Mouse (Mus musculus) CH12F3 (cell line): ENCODE data around the gene Hoxb4.

ENCODE experiments used
- in situ Hi-C: fragments of 300-500 bp; cut with MboI; formaldehyde crosslinking; loops from 2 replicates; pipeline ENCODE4 v1.14.3; 2020; ENCODE audit warnings: low sequenced_read_pairs

The Hoxb4 gene

DNA sequence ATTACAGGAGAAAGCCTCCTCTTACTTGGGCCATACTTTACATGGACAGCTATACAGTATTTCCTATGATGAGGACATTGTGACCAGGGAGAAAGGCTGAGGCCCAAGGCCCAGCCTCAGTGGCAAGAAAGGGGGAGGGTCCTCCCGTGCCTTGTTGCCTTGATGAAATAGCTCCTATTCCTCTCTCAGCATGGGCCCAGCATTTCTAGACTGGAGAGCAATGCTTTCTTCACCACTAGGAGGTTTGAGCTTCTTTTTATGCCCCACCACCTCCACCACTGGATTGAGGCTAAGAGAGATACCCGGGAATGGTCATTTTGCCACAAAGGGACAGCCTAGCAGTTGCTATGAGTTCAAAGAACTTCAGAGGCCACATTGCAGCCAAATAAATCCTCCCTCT lies 21.1 kb upstream of the Hoxb4 start:
- in situ Hi-C loops, result loop anchor here (25.0 kb wide), 1 partner anchor 565 kb away; no protein-coding TSS in a partner anchor

- in situ Hi-C loops, result loop anchor here (25.0 kb wide), 1 partner anchor 565 kb away; no protein-coding TSS in a partner anchor
Measured at GRCm38 (mm10) chr11:96297428-96297827, 20.6 kb upstream of the Hoxb4 start.

DNA sequence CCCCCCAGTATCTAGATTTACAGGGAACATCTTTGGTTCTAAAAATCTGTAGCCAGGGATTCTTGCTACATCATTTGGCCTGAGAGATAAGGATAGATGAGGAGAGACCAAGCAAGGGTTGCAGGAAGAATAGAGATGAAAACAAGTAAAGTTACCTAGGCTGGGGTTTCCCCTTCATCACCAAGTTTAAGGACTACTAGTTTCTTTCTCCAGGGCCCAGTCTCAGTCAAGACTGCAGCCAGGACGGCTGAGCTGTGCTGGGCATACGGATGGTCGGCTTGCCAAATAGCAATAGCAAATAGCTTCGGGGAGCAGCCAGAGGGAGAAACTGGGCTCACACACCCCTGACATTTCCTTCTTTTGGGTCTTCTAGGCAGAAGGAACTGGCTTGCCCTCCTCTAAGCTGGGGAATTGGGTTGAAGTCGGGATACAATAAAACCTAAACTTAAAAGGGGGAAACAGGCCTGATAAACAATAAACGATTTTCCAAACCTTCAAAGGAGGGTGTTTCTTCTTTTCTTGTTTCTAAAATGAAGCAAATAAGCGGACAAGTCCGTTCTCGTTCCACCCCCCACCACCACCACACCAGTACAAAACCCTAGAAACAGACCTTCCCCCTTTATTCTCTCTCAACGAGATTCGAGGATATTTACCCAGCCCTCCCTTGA lies 20.0 kb upstream of the Hoxb4 start:
- in situ Hi-C loops, result loop anchor here (25.0 kb wide), 1 partner anchor 564 kb away; no protein-coding TSS in a partner anchor

DNA sequence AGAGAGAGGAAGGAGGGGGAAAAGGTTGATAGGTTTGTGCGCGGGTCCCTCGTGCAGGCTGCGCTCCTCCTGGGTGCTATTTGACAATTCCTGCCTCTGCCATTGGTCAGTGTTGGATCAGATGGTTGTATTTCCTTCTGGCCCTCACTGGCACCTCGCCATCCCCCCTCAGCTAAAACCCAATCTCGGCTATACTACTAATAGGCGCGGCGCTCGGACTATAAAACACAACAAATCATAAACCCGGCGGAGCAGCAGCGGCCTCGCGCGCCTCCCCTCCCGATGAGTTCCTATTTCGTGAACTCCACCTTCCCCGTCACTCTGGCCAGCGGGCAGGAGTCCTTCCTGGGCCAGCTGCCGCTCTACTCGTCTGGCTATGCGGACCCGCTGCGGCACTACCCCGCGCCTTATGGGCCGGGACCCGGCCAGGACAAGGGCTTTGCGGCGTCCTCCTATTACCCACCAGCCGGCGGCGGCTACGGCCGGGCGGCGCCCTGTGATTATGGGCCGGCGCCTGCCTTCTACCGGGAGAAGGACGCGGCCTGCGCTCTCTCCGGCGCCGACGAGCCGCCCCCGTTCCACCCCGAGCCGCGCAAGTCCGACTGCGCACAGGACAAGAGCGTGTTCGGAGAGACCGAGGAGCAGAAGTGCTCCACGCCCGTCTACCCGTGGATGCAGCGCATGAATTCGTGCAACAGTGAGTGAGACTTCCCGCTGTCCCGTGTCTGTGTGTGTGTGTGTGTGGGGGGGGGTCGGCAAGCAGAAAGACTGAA lies 19.0 kb upstream of the Hoxb4 start:
- in situ Hi-C loops, result loop anchor here (25.0 kb wide), 1 partner anchor 563 kb away; no protein-coding TSS in a partner anchor

DNA sequence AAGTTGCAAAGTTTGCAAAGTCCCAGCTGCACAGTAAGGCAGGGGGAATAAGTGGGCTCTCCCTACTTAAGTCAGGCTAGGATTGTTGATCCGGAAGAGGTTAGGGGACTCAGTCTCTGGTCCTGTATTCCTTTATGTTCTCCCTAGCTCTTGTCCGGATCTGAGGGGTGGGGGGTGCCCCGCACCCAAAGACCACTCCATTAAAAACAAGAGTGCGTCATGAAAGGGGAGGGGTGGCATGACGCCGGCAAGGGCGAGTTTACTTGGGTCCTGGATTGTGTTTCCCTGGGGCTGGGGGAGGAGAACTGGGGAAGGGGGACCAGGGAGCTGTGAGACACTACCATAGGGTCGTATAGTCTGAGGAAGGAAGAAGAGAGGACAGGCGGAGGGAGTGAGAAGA lies 18.3 kb upstream of the Hoxb4 start:
- in situ Hi-C loops, result loop anchor here (25.0 kb wide), 1 partner anchor 563 kb away; no protein-coding TSS in a partner anchor

GRCm38 (mm10) chr11:96300354-96301063 lies 17.6 kb upstream of the Hoxb4 start:
- in situ Hi-C loops, result no loop called here

GRCm38 (mm10) chr11:96301064-96301431 lies 17.0 kb upstream of the Hoxb4 start:
- in situ Hi-C loops, result no loop called here

GRCm38 (mm10) chr11:96301837-96302236 lies 16.2 kb upstream of the Hoxb4 start:
- in situ Hi-C loops, result no loop called here

DNA sequence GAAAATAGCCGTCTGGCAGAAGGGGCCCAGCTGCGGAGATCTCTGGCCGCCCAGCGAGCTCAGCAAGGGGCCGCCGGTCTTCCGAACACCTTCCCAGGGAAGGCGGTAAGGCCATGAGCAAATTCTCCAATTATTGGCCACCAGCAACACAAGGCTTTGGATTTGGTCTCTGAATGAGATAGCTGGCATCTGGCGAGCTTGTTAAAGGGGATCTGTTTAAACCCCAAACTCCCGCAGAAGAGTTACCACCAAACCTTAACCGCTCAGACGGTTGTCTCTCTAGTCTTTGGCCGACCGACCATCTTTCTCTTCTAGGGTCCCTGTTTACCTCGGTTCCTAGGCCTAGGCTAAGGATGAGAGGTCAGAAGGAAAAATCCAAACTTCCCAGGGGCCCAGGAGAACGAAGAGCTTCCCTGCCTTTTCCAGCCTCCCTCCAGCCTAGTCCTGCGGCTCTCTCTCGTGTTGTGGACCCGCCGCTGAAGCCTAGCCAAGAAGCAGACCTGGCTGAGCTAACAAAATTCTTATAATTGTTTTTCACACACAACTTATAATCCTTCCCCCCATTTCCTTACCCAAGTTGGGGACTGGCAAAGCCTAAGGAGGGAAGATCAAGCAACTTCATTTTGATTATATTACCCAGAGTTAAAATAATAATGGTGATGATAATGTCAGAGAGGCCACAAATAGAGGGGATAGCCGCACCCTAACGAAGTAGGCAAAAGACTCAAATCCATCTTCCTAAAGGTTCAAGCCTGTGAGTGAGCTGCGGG lies 15.5 kb upstream of the Hoxb4 start:
- in situ Hi-C loops, result no loop called here

DNA sequence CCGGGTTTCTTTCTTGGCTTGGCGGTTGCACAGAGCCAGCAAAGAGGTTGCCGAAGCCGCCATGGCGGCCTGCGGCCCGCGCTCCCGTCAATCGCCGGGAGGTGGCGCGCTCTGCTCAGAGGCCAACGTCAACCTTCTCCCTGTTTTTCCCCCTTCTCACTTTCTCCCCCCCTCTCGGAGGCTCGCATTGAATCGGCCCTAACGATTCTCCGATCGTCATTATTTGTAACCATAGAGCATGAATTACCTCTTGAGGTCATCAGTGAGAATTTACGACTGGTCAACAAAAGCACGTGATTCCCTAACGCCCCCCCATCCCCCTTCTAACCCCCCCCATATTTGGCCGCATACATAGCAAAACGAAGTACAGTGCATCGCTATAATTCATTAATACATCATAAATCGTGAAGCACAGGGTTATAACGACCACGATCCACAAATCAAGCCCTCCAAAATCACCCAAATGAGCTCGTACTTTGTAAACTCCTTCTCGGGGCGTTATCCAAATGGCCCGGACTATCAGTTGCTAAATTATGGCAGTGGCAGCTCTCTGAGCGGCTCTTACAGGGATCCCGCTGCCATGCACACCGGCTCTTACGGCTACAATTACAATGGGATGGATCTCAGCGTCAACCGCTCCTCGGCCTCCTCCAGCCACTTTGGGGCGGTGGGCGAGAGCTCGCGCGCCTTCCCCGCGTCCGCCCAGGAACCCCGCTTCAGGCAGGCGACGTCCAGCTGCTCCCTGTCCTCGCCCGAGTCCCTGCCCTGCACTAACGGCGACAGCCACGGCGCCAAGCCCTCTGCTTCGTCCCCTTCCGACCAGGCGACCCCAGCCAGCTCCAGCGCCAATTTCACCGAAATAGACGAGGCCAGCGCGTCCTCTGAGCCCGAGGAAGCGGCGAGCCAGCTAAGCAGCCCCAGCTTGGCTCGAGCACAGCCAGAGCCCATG lies 14.6 kb upstream of the Hoxb4 start, which contains the start of gene Hoxb5:
Gene Hoxb5, plus strand, starts transcription at position 186 of the 949 bp plus-strand sequence.
- in situ Hi-C loops, result no loop called here

DNA sequence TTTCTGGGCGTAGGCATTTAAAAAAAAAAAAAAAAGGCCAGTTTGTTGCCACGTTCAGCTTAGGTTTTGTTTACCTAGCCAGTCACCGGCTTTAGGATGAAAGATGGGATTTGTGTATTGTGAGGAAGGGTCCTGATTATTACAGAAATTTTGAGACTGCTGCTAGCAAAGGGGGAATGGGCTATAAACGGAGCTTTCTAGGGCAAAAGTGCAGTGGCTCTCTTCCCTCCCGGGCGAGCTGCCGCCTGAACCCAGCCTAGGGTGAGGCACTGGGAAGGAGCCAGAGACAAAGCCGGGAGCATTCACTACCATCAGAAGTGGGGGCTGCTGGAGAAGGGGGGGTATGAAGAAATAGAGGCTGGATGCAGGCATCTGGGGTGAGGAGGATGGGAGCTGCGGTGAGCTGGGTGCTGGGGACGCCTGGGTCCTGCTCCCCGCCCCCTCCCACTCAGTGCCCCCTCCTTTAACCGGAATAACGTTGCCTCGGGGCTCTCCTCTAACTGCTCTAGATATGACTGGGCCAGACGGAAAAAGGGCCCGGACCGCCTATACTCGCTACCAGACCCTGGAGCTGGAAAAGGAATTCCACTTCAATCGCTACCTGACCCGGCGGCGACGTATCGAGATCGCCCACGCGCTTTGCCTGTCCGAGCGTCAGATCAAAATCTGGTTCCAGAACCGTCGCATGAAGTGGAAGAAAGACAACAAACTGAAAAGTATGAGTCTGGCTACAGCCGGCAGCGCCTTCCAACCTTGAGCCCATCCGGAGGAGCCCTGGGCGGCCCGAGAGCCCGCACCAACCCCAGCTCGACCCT lies 13.5 kb upstream of the Hoxb4 start:
- in situ Hi-C loops, result no loop called here

- in situ Hi-C loops, result no loop called here
Measured at GRCm38 (mm10) chr11:96305505-96306182, 12.4 kb upstream of the Hoxb4 start.

GRCm38 (mm10) chr11:96306183-96306907 lies 11.7 kb upstream of the Hoxb4 start:
- in situ Hi-C loops, result no loop called here

DNA sequence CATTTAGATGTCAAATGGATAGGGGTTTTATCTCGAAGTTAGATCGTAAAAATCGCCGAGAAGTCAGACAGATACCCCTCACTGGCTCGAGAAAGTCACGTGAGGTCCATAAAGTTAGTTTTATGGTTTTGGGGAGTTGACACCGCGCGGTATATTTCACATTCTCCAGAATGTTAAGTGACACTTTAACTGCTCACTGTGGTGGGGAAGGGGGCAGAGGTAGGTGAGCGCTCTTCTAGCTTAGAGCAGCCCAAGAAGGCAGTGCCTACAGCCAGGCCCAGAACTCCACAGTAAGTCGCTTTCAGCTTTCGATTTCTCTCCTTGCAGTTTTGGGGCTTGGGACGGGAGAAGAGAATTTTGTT lies 11.2 kb upstream of the Hoxb4 start:
- in situ Hi-C loops, result no loop called here

DNA sequence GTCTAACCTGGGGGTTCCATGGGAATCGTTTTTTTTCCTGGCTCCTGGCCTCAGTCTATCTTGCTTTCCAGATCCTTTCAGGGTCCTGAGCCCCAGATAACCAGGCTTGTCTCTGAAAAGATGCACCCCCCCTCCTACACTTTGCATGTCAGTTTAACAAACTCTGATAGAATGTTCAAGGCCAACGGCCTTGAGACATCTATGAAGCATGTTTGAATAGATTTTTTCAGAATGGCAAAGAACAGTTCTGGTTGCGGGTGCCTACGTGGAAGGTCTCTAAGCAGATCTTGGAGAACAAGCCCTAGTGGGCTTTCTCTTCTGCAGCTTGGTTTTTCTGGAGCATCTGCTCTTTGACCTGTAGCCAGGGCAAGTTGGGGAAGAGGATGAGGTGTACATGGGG lies 9.3 kb upstream of the Hoxb4 start:
- in situ Hi-C loops, result no loop called here

- in situ Hi-C loops, result no loop called here
Measured at GRCm38 (mm10) chr11:96309288-96309687, 8.8 kb upstream of the Hoxb4 start.

GRCm38 (mm10) chr11:96310183-96310938 lies 7.7 kb upstream of the Hoxb4 start:
- in situ Hi-C loops, result no loop called here
